Mouse (Mus musculus) ES-Bruce4 (cell line): ENCODE data around the gene Lats2.

Experiments used
- CTCF ChIP-seq: IDR thresholded peaks from one replicate; pipeline ENCODE4 v1.8.1; 2011; ENCODE audit warnings: low read depth, low read length
- EP300 ChIP-seq: IDR thresholded peaks from 2 replicates; pipeline ENCODE4 v1.6.1; 2011; ENCODE audit warnings: low read depth, low read length; ENCODE audit not compliant: insufficient read depth
- POLR2A ChIP-seq: IDR thresholded peaks from one replicate; pipeline ENCODE4 v1.8.1; 2011; ENCODE audit warnings: low read length; ENCODE audit not compliant: insufficient read depth

GRCm38 (mm10) chr14:57646155-57646554 lies 112.0 kb downstream of the Lats2 start:
- TF ChIP-seq POLR2A (no peak), CTCF (no peak), EP300 (no peak)
